Mouse (Mus musculus): ENCODE measurements around the gene Gm36028. TPM values are rescaled to one million over a fixed set of nuclear protein-coding genes. Genes with fewer than 3 reads are reported as not detected.

Gm36028 gene
- not detected for total RNA-seq (2023)

DNA sequence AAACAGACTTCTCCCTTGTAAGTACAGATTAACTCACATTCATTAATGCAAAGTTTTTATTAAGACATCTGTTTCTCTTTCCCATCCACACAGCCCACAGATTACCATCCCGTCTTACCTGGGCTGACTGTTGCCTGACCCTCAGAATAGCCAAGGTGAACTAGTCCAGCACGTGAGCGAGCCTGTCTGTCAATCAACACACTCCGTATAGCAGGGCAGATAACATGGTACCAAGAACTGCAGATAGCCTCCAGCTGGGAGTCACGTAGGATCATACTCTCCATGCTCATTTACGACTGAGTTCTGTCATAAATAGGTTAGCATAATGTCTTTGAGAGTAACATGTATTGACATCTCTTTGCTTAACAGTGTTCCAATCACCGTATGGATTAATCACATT is at the start of gene Gm36028:
TSS of gene Gm36028 (minus strand) at position 118 of the 400 bp plus-strand sequence.

GRCm38 (mm10) chr16:37867791-37868505 is 7.0 kb upstream of the Gm36028 start, which contains the start of gene Lrrc58:
TSS of gene Lrrc58 (plus strand) at chr16:37868389.

Other genes with a start within 250 kb of the Gm36028 start
- 32.0 TPM for gene Ndufb4, start 206.7 kb downstream of the Gm36028 start, total RNA-seq (2023)
- gene Fstl1, start 84.3 kb downstream of the Gm36028 start, total RNA-seq (2023) = 1.5 TPM
- gene Lrrc58, start 7.2 kb upstream of the Gm36028 start, total RNA-seq (2023) = 35.7 TPM
- gene Gpr156, start 55.4 kb upstream of the Gm36028 start, total RNA-seq (2023) = 0.15 TPM
- 89.8 TPM for gene Gsk3b, start 227.9 kb upstream of the Gm36028 start, total RNA-seq (2023)